12 mouse cellular contexts compared by ENCODE assay signal in genomic region chr4:117480611-117481445, GRCm38 (mm10). TPM values are rescaled to one million over a fixed set of nuclear protein-coding genes. Genes with fewer than 3 reads are reported as not detected.
A peak's percentile ranks its signal among the peaks of the same experiment; 100 is the strongest.
DNase-seq lines count a peak whose midpoint lies in the region; ATAC-seq and TF ChIP-seq lines count a peak whose summit lies in the region.
"Had no signal": no experiment of that assay in that cellular context is flagged by ENCODE, and none has a peak within 500 bp of the region (broad histone marks: within the 10 kb centered on the region; RNA-seq: fewer than 3 reads in every experiment).

No protein-coding gene starts in this region.

- dilution Hi-C loops in CH12.LX (cut with MboI; ENCODE audit: extremely low pct_ligation_motif_present, extremely low pct_unique_long_range_greater_than_20kb, low sequenced_read_pairs), result no loop called here

- 39% methylated on average over 11 of the region's 11 CpGs for WGBS in kidney, embryonic 16.5 days
- 43% methylated on average over 11 of the region's 11 CpGs for WGBS in liver, embryonic 15.5 days (ENCODE audit: insufficient replicate concordance)

- TF ChIP-seq POLR2A in CH12.LX (IDR thresholded peaks at IDR 0.05; ENCODE audit: low read depth, low read length), result no peak

- no peaks in the 10 kb centered on the region for H3K36me3 ChIP-seq in kidney, embryonic 16.5 days (ENCODE audit: insufficient read depth, low read length)
- no peaks in the 10 kb centered on the region for H3K36me3 ChIP-seq in CH12.LX (replicated peaks in 1 of 2; ENCODE audit: control insufficient read depth in 1 of 2, insufficient read depth in 1 of 2, low read length in 1 of 2)
- H3K36me3 ChIP-seq in liver, embryonic 15.5 days (replicated peaks), result no peaks in the 10 kb centered on the region
- H3K36me3 ChIP-seq: embryonic facial prominence, embryonic 12.5 days had no signal

- TF ChIP-seq RAD21 in CH12.LX (IDR thresholded peaks at IDR 0.05; ENCODE audit: low read depth, low read length), result no peak

- no peaks in the 10 kb centered on the region for H3K9me3 ChIP-seq in kidney, embryonic 16.5 days (ENCODE audit: low read length)
- H3K9me3 ChIP-seq in CH12.LX (replicated peaks; ENCODE audit: low read length), result no peaks in the 10 kb centered on the region
- no peaks in the 10 kb centered on the region for H3K9me3 ChIP-seq in liver, embryonic 15.5 days (replicated peaks)
- H3K9me3 ChIP-seq: embryonic facial prominence, embryonic 12.5 days had no signal

- no peak for TF ChIP-seq CTCF in CH12.LX (conservative IDR thresholded peaks at IDR 0.05 in 1 of 2, IDR thresholded peaks at IDR 0.05 in 1 of 2; ENCODE audit: low read depth in 2 of 2, low read length in 2 of 2)

- in situ Hi-C loops in CH12.LX (cut with MboI; ENCODE audit: low pct_ligation_motif_present, low pct_unique_long_range_greater_than_20kb, low sequenced_read_pairs), result no loop called here

- H3K27me3 ChIP-seq in kidney, embryonic 16.5 days (ENCODE audit: insufficient read depth, low read length), result peaks cover 70% of the 10 kb centered on the region
- no peaks in the 10 kb centered on the region for H3K27me3 ChIP-seq in CH12.LX (replicated peaks)
- peaks cover 18% of the 10 kb centered on the region for H3K27me3 ChIP-seq in liver, embryonic 15.5 days

- no peak for DNase-seq in kidney, adult 9 months
- peak; percentile 46 for DNase-seq in CH12.LX (ENCODE audit: extremely low read depth)
- peak; percentile 56 for DNase-seq in adrenal gland, postnatal 14 days
- no peak for DNase-seq in urinary bladder, adult 2 months (ENCODE audit: low spot score)
- DNase-seq: cerebellum, adult 8-10 months had no signal

- no peak for ATAC-seq in kidney, embryonic 16.5 days (ENCODE audit: low FRiP score, low TSS enrichment)
- ATAC-seq in liver, embryonic 15.5 days (ENCODE audit: insufficient read depth), result no peak
- no peak for ATAC-seq in monocyte, adult 5-6 weeks (replicated peaks; ENCODE audit: insufficient number of reproducible peaks, low FRiP score, low TSS enrichment, poor library complexity, severe bottlenecking)
- ATAC-seq: forebrain, embryonic 14.5 days had no signal

- H3K4me2 ChIP-seq in kidney, embryonic 16.5 days (replicated peaks; ENCODE audit: low read depth, low read length), result no peak overlapping the region
- no peak overlapping the region for H3K4me2 ChIP-seq in CH12.LX (ENCODE audit: insufficient read depth, low read depth, poor library complexity, severe bottlenecking)
- no peak overlapping the region for H3K4me2 ChIP-seq in liver, embryonic 15.5 days
- H3K4me2 ChIP-seq: embryonic facial prominence, embryonic 12.5 days; heart, embryonic 11.5 days had no signal

- TF ChIP-seq EP300 in CH12.LX (IDR thresholded peaks at IDR 0.05; ENCODE audit: low read length), result no peak

- peaks cover 17% of the 10 kb centered on the region for H3K4me1 ChIP-seq in kidney, embryonic 16.5 days (ENCODE audit: insufficient read depth, low read length)
- H3K4me1 ChIP-seq in CH12.LX (ENCODE audit: control insufficient read depth in 1 of 2, insufficient read depth in 2 of 2), result peaks cover 19 to 54% of the 10 kb centered on the region in 2 experiments
- peaks cover 96% of the 10 kb centered on the region for H3K4me1 ChIP-seq in liver, embryonic 15.5 days (replicated peaks)

- peak overlapping the region; percentile 1; the same call in 1 of the 2 replicates for H3K27ac ChIP-seq in kidney, embryonic 16.5 days (ENCODE audit: low read length)
- H3K27ac ChIP-seq in CH12.LX (ENCODE audit: insufficient read depth, low read depth), result no peak overlapping the region
- peak overlapping the region; percentile 55; the same call in 1 of the 2 replicates for H3K27ac ChIP-seq in liver, embryonic 15.5 days (replicated peaks)
- H3K27ac ChIP-seq: embryonic facial prominence, embryonic 12.5 days; layer of hippocampus, adult 2 months had no signal

- H3K9ac ChIP-seq in kidney, embryonic 16.5 days (replicated peaks; ENCODE audit: low read length), result no peak overlapping the region
- H3K9ac ChIP-seq in CH12.LX (ENCODE audit: insufficient read depth, low read depth), result no peak overlapping the region
- H3K9ac ChIP-seq in liver, embryonic 15.5 days, result no peak overlapping the region
- H3K9ac ChIP-seq: embryonic facial prominence, embryonic 12.5 days had no signal

- no peaks in the 10 kb centered on the region for H3K79me2 ChIP-seq in CH12.LX (replicated peaks; ENCODE audit: control insufficient read depth, extremely low read depth, insufficient read depth, poor library complexity, severe bottlenecking)

- H3K4me3 ChIP-seq in kidney, embryonic 16.5 days (ENCODE audit: low read length), result no peak overlapping the region
- no peak overlapping the region for H3K4me3 ChIP-seq in CH12.LX (replicated peaks in 1 of 3; ENCODE audit: low read depth in 2 of 3, low read length in 2 of 3, poor library complexity in 1 of 3)
- no peak overlapping the region for H3K4me3 ChIP-seq in liver, embryonic 15.5 days (replicated peaks)
- H3K4me3 ChIP-seq: embryonic facial prominence, embryonic 12.5 days; layer of hippocampus, adult 2 months had no signal

TF ChIP-seq in CH12.LX, 34 proteins besides CTCF, POLR2A, EP300 and RAD21:
- TF ChIP-seq MAX (IDR thresholded peaks at IDR 0.05; ENCODE audit: low read length), result no peak
- TF ChIP-seq ETS1 (conservative IDR thresholded peaks at IDR 0.05; ENCODE audit: low read depth, low read length), result peak; percentile 29; the same call in 1 of the 2 replicates
- 0 out of 2 replicates have a peak, but pooled peaks have one; percentile 14 for TF ChIP-seq BHLHE40 (IDR thresholded peaks at IDR 0.05; ENCODE audit: low read depth, low read length)
- TF ChIP-seq MAFK (IDR thresholded peaks at IDR 0.05; ENCODE audit: insufficient replicate concordance, low read length), result no peak

RNA-seq across cellular contexts. Expression of gene Rnf220, which starts 16.0 kb away (rescaled TPM):
- 71.5 and 76.0 TPM in 2 replicates for polyA plus RNA-seq in kidney, embryonic 16.5 days (2015; fragmentation: Nextera tagmentation; extraction: Ambion mirVana)
- total RNA-seq in CH12.LX (2012; rRNA removed) (78.7 and 86.8 TPM in 2 replicates), CH12.LX (2014; rRNA removed) (64.4 and 67.2 TPM in 2 replicates)
- 117 and 122 TPM in 2 replicates for polyA plus RNA-seq in CH12.LX (2012; ENCODE audit: insufficient read length, low read depth)
- total RNA-seq in adrenal gland, postnatal 14 days (2021), result 68.8 and 93.7 TPM in 2 replicates
- polyA plus RNA-seq in liver, embryonic 15.5 days (2015; fragmentation: Nextera tagmentation; extraction: Ambion mirVana), result 25.1 and 30.4 TPM in 2 replicates
- 106 to 139 TPM (median 116 TPM) in 3 replicates for total RNA-seq in monocyte, adult 5-6 weeks (2017)
- polyA plus RNA-seq in urinary bladder, adult 2 months (2012; rRNA removed), result 66.2 and 76.1 TPM in 2 replicates

Comparison
In these comparisons a context has a peak if more than half of its experiments do, and no peak if none do; other contexts are left out.
1. DNase-seq: peak in CH12.LX (single experiment) and adrenal gland, postnatal 14 days (single experiment); none in kidney, adult 9 months (single experiment) and urinary bladder, adult 2 months (single experiment).